Mouse (Mus musculus) pancreas, adult 10 weeks (tissue): ENCODE data around the gene Rdx. TPM values are rescaled to one million over a fixed set of nuclear protein-coding genes. Genes with fewer than 3 reads are reported as not detected.

Source experiments
- polyA plus RNA-seq: library from polyadenylated mRNA; stranded (reverse); fragments of 350-450 nt; fragmentation: Illumina TruSeq; extraction: RNeasy Lipid Tissue Mini Kit (QIAGEN cat#74804); gene quantifications from one replicate; pipeline ENCODE4 v1.2.3, GENCODE M21; 2015; ENCODE audit warnings: low read depth, low replicate concordance; ENCODE audit not compliant: insufficient read depth

Rdx gene
- polyA plus RNA-seq, result 19.4 TPM

DNA sequence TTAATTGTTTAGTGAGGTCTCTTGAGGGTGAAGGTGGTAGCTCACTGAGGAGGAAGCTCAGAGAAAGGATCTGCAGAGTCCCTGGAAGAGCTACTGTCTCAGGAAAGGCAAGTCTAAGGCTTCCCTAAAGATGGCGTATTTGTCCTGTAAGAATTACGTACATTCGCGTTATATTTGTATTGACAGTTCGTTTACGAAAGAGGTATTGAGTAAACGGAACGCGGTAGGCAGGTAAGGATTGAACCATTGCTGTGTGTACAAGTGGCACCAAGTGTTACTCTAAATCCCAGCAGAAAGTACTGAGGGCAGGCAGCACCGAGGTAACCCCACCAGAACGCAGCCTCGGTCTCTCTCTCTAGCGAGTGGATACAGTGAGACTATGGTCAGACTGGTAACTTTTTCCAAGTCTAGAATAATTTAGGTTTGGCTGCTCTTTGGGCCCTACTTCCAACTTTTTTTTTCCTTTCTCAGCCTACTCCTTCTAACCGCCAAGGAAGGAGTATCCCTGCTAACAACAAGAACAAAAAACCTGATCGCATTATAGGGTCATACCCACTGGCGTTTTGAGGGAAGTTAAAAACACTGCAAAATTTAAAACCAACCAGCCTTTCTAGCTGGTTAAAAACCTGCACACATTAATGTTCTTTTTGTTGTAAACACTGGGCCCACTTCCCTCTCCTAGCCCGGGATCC, at the start of gene Rdx:
Gene Rdx (plus strand): TSS at position 45 of the 692 bp plus-strand sequence.

Other genes with a start within 250 kb of the Rdx start
- 13.3 TPM for gene Fdx1, start 83.6 kb upstream of the Rdx start, polyA plus RNA-seq
- gene Zc3h12c, start 121.4 kb downstream of the Rdx start, polyA plus RNA-seq, result 1.1 TPM